Mouse (Mus musculus) adrenal gland, adult (tissue): Measurements from ENCODE around the gene Srsf6.
A peak's percentile ranks its signal among the peaks of the same experiment; 100 is the strongest.
"Not testable (repeated sequence)": the region's sequence is repeated elsewhere in the genome, so short reads cannot be mapped to it uniquely, and the experiment has no call there.

Source experiments
- DNase-seq, 2 experiments: peaks; one replicate each; pipeline ENCODE4 v3.0.0; 2022 to 2023; ENCODE audit warnings: low spot score in 1 of 2; ENCODE audit not compliant: inconsistent age in 2 of 2

Gene Srsf6

GRCm38 (mm10) chr2:162931123-162931673 is at the start of gene Srsf6:
Srsf6 (plus strand) TSS chr2:162931528.
- DNase-seq: peak; percentile 89 to 97

DNA sequence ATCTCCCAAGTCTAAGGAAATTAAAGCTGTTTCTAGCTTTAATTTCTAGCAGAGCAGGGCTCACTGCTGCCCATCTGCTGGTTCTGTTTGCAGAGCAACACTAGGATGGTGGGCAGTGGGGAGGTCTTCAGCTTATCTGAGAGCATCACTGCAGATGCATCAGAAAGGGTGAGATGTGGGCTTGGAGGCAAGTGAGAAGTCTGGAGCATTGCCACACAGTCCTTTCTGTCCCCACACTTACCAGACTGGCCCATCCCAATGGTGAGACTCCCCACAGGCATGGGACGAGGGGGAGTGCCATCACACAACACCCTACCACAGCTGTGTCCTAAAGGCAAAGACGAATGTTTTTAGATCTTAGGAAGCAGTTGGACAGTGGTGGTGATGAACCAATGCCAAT is 47.2 kb upstream of the Srsf6 start:
- DNase-seq: no peak

- no peak for DNase-seq
These were observed 44.2 kb upstream of the Srsf6 start for GRCm38 (mm10) chr2:162887121-162887520.

DNA sequence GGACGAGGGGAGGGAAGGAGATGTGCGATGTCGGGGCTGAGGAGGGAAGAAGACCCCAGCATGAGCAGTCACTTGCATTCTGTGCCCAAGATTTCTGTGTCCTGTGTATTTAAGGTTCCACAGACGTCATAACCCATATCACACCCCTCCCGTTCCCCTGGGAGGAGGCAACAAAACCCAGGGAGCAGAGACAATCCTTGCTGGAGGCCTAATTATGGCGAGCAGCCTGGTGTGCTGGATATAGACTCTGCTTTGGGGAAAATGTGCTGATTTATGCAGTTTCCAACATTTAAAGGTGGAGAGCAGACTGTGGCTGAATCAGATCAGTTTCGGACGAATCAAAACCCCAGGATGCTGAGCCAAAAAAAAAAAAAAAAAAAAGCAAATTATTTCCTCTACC is 42.7 kb upstream of the Srsf6 start:
- DNase-seq: no peak

DNA sequence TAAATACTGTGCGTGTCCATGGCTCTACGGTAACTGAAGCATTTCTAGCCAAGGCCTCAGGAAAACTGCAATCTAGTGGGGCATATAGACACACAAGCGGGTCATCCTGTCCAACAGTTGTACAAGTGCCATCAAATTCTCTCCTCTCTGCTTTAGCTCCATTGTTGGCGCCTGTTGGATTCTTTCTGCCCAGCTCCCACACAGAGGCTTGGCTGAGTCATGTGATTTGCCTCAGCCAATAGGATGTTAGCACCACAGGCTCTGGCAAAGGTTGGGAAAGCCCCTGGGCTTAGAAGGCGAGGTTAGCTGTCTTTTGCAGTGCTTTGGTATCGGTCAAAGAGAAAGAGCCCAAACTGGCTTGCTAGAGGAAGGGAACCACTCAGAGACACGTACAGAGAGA is 42.1 kb upstream of the Srsf6 start:
- DNase-seq: no peak

GRCm38 (mm10) chr2:162889731-162890130 is 41.6 kb upstream of the Srsf6 start:
- DNase-seq: no peak

DNA sequence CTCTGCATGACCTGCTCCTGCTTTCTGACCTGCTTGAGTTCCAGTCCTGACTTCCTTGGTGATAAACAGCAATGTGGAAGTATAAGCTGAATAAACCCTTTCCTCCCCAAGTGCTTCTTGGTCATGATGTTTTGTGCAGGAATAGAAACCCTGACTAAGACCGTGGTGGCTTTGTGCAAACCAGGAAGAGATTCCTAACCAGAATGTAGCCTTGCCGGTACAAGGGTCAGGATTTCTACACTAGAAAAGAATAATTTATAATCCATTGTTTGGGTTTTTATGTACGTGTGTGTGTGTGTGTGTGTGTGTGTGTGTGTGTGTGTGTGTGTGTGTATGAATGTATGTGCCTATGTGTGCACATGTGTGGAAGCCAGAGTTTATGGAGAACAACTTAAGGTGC is 38.3 kb upstream of the Srsf6 start:
- not testable (repeated sequence) for DNase-seq

DNA sequence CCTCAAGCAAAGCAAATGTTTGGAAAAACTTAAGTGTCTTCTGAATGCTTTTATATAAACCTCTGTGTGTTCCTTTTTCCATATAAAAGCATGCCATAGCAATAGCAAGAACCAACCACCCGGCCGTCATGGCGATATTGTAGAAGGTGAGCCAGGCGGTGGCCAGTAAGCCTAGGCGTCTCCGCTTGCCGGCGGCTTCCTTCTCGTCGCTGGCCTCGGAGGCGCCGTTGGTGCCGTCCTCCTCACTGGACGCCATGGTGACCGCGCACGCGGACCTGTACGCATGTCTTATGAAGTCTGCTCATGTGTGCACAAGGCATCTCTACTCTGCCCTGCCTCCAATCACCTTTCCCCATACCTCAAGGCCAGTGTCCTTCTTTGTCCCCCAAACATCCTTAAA is 32.1 kb upstream of the Srsf6 start:
- DNase-seq: not testable (repeated sequence)

DNA sequence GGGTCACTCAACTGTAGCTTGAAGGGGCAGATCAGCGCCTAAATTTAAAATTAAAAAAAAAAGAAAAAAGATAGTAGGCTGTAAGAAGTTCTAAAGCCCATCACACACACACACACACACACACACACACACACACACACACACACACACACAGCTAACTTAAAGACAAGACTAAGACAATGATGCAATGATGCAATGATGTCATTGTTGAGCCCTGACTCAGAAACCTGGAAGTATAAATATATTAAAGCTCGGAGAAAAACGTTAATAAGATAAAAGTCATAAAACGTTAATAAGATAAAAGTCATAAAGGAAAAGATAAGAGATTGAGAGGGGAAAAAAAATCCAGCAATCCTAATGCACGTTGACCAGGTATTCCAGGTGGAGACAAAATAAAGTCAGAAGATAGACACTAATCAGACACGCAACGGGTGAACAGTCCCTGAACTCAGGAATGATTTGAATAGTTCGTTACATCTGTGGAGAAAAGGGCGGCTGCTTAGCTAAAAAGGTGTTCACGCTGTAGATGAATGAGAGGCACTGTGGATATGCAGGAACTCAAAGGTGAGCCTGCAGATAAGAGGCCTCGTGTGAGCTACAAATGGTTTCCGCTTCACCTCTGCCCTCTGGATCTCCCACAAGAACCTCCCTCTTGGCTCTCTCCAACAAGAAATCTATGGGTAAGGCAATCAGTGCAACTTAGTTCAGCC is 31.3 kb upstream of the Srsf6 start:
- no peak for DNase-seq

GRCm38 (mm10) chr2:162900590-162900916 is 30.8 kb upstream of the Srsf6 start:
- no peak for DNase-seq

- no peak for DNase-seq
These were observed 25.4 kb upstream of the Srsf6 start for GRCm38 (mm10) chr2:162905902-162906301.

DNA sequence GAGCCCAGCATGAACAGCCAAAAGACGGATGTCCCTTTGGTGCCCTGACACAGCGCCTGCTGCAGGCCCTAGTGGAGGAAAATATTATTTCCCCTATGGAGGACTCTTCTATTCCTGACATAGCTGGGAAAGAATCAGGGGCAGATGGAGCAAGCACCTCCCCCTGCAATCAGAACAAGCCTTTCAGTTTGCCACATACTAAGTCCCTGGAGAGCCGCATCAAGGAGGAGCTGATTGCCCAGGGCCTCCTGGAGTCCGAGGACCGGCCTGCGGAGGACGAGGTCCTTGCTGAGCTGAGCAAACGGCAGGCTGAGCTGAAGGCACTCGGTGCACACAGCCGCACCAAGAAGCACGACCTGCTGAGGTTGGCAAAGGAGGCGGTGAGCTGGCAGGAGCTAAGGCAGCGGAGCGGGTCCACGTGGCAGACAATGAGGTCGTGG is 23.3 kb upstream of the Srsf6 start:
- no peak for DNase-seq

- no peak for DNase-seq
These were observed 17.3 kb upstream of the Srsf6 start for GRCm38 (mm10) chr2:162914040-162914439.

DNA sequence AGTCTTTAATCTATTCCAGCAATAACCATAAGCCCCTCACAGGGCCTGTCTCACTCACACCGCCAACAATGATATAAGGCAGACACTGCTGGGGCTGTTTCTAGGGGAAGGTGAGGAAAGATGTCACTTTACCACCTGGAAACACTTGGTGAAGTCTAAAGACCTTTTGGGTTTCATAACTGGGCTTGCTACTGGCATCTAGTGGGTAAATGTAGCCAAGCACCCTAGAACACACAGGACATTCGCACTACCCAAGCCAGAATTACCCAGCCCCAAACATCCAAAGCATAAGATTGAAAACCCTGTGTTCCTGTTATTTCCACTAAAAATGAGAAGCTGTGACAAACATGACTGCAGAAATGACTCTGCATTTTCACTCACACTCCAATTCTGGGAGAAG is 16.8 kb upstream of the Srsf6 start:
- peak in 1 of 2 experiments; percentile 38 for DNase-seq

DNA sequence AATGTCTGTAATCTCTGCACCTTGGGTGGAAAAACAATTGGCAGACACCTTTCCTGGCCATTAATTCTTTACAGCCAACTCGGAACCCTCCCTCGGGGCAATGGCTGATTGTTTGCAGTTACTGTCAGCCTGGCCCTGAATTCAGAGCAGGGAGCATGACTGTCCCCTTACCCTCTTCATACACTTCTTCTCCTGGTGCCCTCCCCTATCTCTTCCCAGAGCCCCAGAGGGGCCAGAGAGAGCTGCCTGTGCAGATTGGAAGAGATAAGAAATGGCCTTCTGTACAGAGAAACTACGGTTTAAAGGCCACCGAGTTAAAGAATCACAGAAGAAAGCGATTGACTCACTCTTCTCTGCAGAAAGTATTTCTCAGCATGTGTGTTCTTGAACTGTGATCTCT is 11.4 kb upstream of the Srsf6 start:
- peak; percentile 25 to 68 for DNase-seq

GRCm38 (mm10) chr2:162922183-162922582 is 9.1 kb upstream of the Srsf6 start:
- DNase-seq: peak; percentile 42 to 83

DNA sequence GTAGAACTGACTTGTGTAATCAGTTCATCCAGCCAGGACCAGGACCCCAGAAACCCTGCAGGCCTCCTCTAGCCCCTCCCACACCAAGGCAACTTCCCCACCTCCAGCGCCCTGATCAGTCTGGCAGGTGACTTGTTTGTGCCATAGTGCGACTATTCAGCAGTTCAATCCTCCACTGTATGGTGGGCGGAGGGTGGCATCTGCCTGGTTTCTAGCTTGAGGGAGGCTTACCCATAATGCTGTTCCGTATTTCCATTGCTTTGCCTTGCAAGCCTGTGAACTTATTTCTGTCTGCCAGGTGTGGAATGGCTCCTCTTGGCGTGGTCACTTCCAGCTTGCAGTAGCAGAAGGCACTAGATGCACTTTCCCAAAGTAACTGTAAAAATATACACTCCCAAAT is 8.5 kb upstream of the Srsf6 start:
- no peak for DNase-seq

DNA sequence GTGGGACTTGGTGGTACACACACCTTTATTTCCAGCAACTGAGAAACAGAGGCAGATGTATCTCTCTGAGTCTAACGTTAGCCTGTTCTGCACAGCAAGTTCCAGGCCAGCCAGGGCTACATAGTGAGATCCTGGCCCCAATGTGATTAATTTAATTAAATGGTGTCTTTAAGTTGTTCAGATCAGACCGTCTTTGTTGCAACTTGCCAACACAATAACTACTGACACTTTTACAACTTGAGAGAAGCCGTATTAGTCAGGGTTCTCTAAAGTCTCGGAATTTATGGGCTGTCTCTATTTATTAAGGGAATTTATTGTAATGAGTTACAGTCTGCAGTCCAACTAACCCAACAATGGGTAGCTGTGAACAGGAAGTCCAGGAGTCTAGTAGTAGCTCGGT is 7.2 kb upstream of the Srsf6 start:
- no peak for DNase-seq

DNA sequence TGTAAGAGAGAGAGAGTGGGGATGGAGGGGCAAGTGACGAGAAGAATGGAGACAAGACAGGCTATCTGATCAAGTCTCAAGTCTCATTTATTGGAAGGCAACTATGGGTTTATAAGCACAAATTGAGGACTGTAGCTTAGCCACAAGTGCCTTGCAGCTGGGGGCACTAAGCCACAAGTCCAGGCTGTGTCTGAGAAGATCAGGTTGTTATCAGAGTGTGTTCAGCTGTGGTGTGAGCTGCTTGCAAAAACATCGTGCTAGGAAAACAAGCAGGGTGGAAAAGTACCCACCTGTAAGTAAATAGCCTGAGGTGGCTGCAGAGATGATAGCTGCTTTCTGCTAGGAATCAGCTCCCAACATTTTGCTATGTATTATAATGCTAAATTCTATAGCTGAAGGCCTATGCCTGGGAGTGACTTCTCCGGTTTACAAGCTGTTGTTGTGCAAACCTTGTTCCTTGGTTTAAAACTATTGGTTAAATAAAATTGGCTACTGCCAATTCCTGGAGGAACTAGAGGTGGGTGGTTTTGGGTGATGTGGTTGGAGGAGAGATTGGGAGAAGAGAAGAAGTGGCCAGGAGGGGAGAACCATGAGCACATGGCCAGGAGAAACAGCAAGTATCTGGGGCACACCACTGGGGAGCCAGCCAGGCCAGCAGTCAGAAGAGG is 3.3 kb upstream of the Srsf6 start:
- DNase-seq: no peak

DNA sequence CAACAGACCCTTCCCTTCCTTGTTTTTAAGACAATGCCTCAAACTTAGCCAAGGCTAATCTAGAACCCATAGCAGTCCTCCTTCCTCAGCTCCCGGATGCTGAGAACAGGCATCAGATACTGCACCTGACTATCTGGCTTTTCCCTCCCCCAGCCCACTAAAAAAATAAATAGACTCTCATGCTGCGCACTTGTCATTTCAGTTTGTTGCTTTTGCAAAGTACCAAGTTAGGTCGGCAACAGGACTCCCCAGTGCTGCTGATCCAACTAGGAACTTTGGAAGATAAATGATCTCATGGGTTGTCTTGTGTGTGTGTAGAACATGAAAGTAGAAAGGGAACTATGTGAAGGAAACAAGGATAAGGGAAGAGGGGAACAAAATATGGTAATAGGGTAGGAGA is 1.6 kb upstream of the Srsf6 start:
- DNase-seq: no peak

- DNase-seq: peak in 1 of 2 experiments; percentile 28
These were observed 709 bp upstream of the Srsf6 start for GRCm38 (mm10) chr2:162930516-162931122.
